Mouse (Mus musculus) myocyte (in vitro differentiated cells): ENCODE results near the gene Armc9.

Experiments used
- E2F4 ChIP-seq: IDR thresholded peaks from one replicate; pipeline ENCODE4 v1.6.1; 2011; ENCODE audit warnings: mild to moderate bottlenecking, control low read depth, moderate library complexity; ENCODE audit not compliant: insufficient read depth
- MAX ChIP-seq: IDR thresholded peaks from one replicate; pipeline ENCODE4 v1.6.1; 2011; ENCODE audit warnings: low read depth, mild to moderate bottlenecking, control low read depth
- MYOD1 ChIP-seq, 3 experiments: IDR thresholded peaks; one replicate each; pipeline ENCODE4 v1.6.1; 2011; ENCODE audit warnings: control low read depth in 2 of 3, low read depth in 2 of 3, mild to moderate bottlenecking in 2 of 3, moderate library complexity in 1 of 3; ENCODE audit not compliant: insufficient read length in 2 of 3, control insufficient read depth in 1 of 3
- POLR2A ChIP-seq: IDR thresholded peaks from one replicate; pipeline ENCODE4 v1.6.1; 2011; ENCODE audit warnings: low read depth, mild to moderate bottlenecking, control low read depth, moderate library complexity; ENCODE audit not compliant: insufficient read length
- POLR2AphosphoS2 ChIP-seq: IDR thresholded peaks from one replicate; pipeline ENCODE4 v1.6.1; 2011; ENCODE audit warnings: low read depth, control low read depth; ENCODE audit not compliant: insufficient read length

DNA sequence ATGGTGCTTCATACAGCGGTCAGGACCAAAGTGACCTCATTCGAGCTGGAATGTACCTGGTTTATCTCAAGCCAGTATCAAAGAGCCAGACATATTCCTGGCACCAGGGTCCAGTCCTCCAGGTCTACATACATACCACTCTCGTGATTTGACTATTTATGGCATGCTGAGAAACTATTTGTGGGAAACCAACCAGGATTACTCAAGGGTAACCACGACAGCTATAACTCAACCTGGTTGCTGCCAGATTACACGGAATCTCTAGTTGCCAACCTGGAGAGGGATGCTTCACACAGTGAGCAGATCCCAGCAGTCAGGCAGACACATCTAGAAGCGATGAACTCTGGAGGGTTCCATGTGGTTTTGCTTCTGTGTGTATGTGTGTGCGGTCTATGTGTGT lies 3.2 kb upstream of the Armc9 start:
- TF ChIP-seq POLR2A (no peak), POLR2AphosphoS2 (no peak), MAX (no peak), E2F4 (no peak), MYOD1 (IDR thresholded peaks at IDR 0.05; ENCODE audit: control insufficient read depth in 1 of 3, insufficient read length in 2 of 3, low read depth in 2 of 3) (no peak)
